In genomic region chr13:114017928-114018327, GRCm38 (mm10) we compare ENCODE assay signal across 22 mouse cellular contexts.
DNase-seq lines count a peak whose midpoint lies in the region; ATAC-seq lines count a peak whose summit lies in the region.
"Had no signal": no experiment of that assay in that cellular context is flagged by ENCODE, and none has a peak within 500 bp of the region (broad histone marks: within the 10 kb centered on the region; RNA-seq: fewer than 3 reads in every experiment).

No protein-coding gene starts in this region.

- no peaks in the 10 kb centered on the region for H3K4me1 ChIP-seq in embryonic facial prominence, embryonic 14.5 days (ENCODE audit: control insufficient read depth, insufficient read depth, low read length)
- H3K4me1 ChIP-seq in embryonic facial prominence, embryonic 10.5 days, result peaks cover 5% of the 10 kb centered on the region
- no peaks in the 10 kb centered on the region for H3K4me1 ChIP-seq in midbrain, embryonic 15.5 days
- H3K4me1 ChIP-seq in midbrain, embryonic 11.5 days (ENCODE audit: control insufficient read depth, insufficient read depth, low read length), result no peaks in the 10 kb centered on the region
- H3K4me1 ChIP-seq in forebrain, embryonic 14.5 days (ENCODE audit: control insufficient read depth, insufficient read depth, low read length), result peaks cover 2% of the 10 kb centered on the region; the same call in 1 of the 2 replicates
- H3K4me1 ChIP-seq: forebrain, embryonic 10.5 days; lung, embryonic 15.5 days; neural tube, embryonic 13.5 days had no signal

- H3K9me3 ChIP-seq in embryonic facial prominence, embryonic 14.5 days (ENCODE audit: control insufficient read depth, low read length), result no peaks in the 10 kb centered on the region
- H3K9me3 ChIP-seq in embryonic facial prominence, embryonic 10.5 days, result no peaks in the 10 kb centered on the region
- H3K9me3 ChIP-seq in midbrain, embryonic 15.5 days, result no peaks in the 10 kb centered on the region
- no peaks in the 10 kb centered on the region for H3K9me3 ChIP-seq in midbrain, embryonic 11.5 days (ENCODE audit: control insufficient read depth, low read length)
- H3K9me3 ChIP-seq in forebrain, embryonic 14.5 days (replicated peaks; ENCODE audit: control insufficient read depth, low read length), result no peaks in the 10 kb centered on the region
- H3K9me3 ChIP-seq: forebrain, embryonic 10.5 days; lung, embryonic 15.5 days; neural tube, embryonic 13.5 days had no signal

- no peak overlapping the region for H3K9ac ChIP-seq in embryonic facial prominence, embryonic 14.5 days (ENCODE audit: low read depth, low read length)
- no peak overlapping the region for H3K9ac ChIP-seq in midbrain, embryonic 15.5 days
- no peak overlapping the region for H3K9ac ChIP-seq in midbrain, embryonic 11.5 days (ENCODE audit: low read length)
- no peak overlapping the region for H3K9ac ChIP-seq in forebrain, embryonic 14.5 days (ENCODE audit: low read length)
- H3K9ac ChIP-seq: liver, embryonic 14.5 days; lung, embryonic 15.5 days; neural tube, embryonic 13.5 days had no signal

- no peak overlapping the region for H3K4me2 ChIP-seq in embryonic facial prominence, embryonic 14.5 days (ENCODE audit: low read depth, low read length)
- H3K4me2 ChIP-seq in midbrain, embryonic 15.5 days, result no peak overlapping the region
- H3K4me2 ChIP-seq in midbrain, embryonic 11.5 days, result no peak overlapping the region
- H3K4me2 ChIP-seq in forebrain, embryonic 14.5 days (ENCODE audit: low read length), result no peak overlapping the region
- H3K4me2 ChIP-seq: lung, embryonic 15.5 days; neural tube, embryonic 13.5 days had no signal

- H3K36me3 ChIP-seq in embryonic facial prominence, embryonic 14.5 days (ENCODE audit: control insufficient read depth, insufficient read depth, low read length), result no peaks in the 10 kb centered on the region
- no peaks in the 10 kb centered on the region for H3K36me3 ChIP-seq in embryonic facial prominence, embryonic 10.5 days (replicated peaks)
- H3K36me3 ChIP-seq in midbrain, embryonic 15.5 days (replicated peaks), result no peaks in the 10 kb centered on the region
- H3K36me3 ChIP-seq in midbrain, embryonic 11.5 days (ENCODE audit: control insufficient read depth, insufficient read depth, low read length), result no peaks in the 10 kb centered on the region
- no peaks in the 10 kb centered on the region for H3K36me3 ChIP-seq in forebrain, embryonic 14.5 days (ENCODE audit: control insufficient read depth, insufficient read depth, low read length)
- H3K36me3 ChIP-seq: forebrain, embryonic 10.5 days; lung, embryonic 15.5 days; neural tube, embryonic 13.5 days had no signal

- H3K4me3 ChIP-seq in embryonic facial prominence, embryonic 14.5 days (ENCODE audit: low read depth, low read length), result no peak overlapping the region
- H3K4me3 ChIP-seq in embryonic facial prominence, embryonic 10.5 days, result no peak overlapping the region
- no peak overlapping the region for H3K4me3 ChIP-seq in midbrain, embryonic 15.5 days
- H3K4me3 ChIP-seq in midbrain, embryonic 11.5 days (ENCODE audit: low read depth, low read length), result no peak overlapping the region
- H3K4me3 ChIP-seq in forebrain, embryonic 14.5 days (ENCODE audit: low read depth, low read length), result no peak overlapping the region
- H3K4me3 ChIP-seq: forebrain, embryonic 10.5 days; layer of hippocampus, adult 2 months; lung, embryonic 15.5 days; neural tube, embryonic 13.5 days had no signal

- no peaks in the 10 kb centered on the region for H3K27me3 ChIP-seq in embryonic facial prominence, embryonic 14.5 days (replicated peaks; ENCODE audit: control insufficient read depth, insufficient read depth, low read length)
- no peaks in the 10 kb centered on the region for H3K27me3 ChIP-seq in embryonic facial prominence, embryonic 10.5 days (replicated peaks; ENCODE audit: low read depth, poor library complexity, severe bottlenecking)
- H3K27me3 ChIP-seq in midbrain, embryonic 15.5 days (replicated peaks), result no peaks in the 10 kb centered on the region
- no peaks in the 10 kb centered on the region for H3K27me3 ChIP-seq in midbrain, embryonic 11.5 days (ENCODE audit: control insufficient read depth, insufficient read depth, low read length)
- no peaks in the 10 kb centered on the region for H3K27me3 ChIP-seq in forebrain, embryonic 14.5 days (replicated peaks; ENCODE audit: control insufficient read depth, insufficient read depth, low read length)
- H3K27me3 ChIP-seq: lung, embryonic 15.5 days; neural tube, embryonic 13.5 days had no signal

- intact Hi-C loops in heart, postnatal 10 days (cut with DNase I), result no loop called here

- H3K27ac ChIP-seq in embryonic facial prominence, embryonic 14.5 days (replicated peaks; ENCODE audit: low read depth, low read length), result no peak overlapping the region
- H3K27ac ChIP-seq in embryonic facial prominence, embryonic 10.5 days (replicated peaks), result no peak overlapping the region
- no peak overlapping the region for H3K27ac ChIP-seq in midbrain, embryonic 15.5 days
- H3K27ac ChIP-seq in midbrain, embryonic 11.5 days (ENCODE audit: low read depth, low read length), result no peak overlapping the region
- no peak overlapping the region for H3K27ac ChIP-seq in forebrain, embryonic 14.5 days (ENCODE audit: low read depth, low read length)
- H3K27ac ChIP-seq: forebrain, embryonic 10.5 days; layer of hippocampus, adult 2 months; liver, embryonic 14.5 days; lung, embryonic 15.5 days; neural tube, embryonic 13.5 days had no signal

- DNase-seq in embryonic facial prominence, embryonic 14.5 days (ENCODE audit: low spot score), result peak; percentile 21
- no peak for DNase-seq in embryonic facial prominence, embryonic 10.5 days (ENCODE audit: low spot score)
- no peak for DNase-seq in midbrain, embryonic 11.5 days (ENCODE audit: low spot score, missing footprints)
- peak; percentile 28 to 38 for DNase-seq in heart, postnatal 10 days
- DNase-seq in right cerebral cortex, postnatal 4 days, result no peak
- no peak for DNase-seq in thymus, postnatal 14 days
- no peak for DNase-seq in forebrain, embryonic 14.5 days (ENCODE audit: low spot score)
- DNase-seq: adrenal gland, adult 2 months; cerebellum, postnatal 10 days; embryo, embryonic 11 days; kidney, adult 2 months; kidney, postnatal 10 days; layer of hippocampus, postnatal 36 days; lung, postnatal 4 days; right cerebral cortex, adult 18-20 months; thymus, adult 18-20 months had no signal

- no peak for ATAC-seq in embryonic facial prominence, embryonic 14.5 days (ENCODE audit: low read depth)
- ATAC-seq in midbrain, embryonic 15.5 days (replicated peaks), result peak; percentile 20; the same call in 1 of the 2 replicates
- no peak for ATAC-seq in midbrain, embryonic 11.5 days (ENCODE audit: low FRiP score)
- ATAC-seq in forebrain, embryonic 14.5 days, result no peak

- WGBS in embryonic facial prominence, embryonic 14.5 days, result 49% methylated on average over 8 of the region's 8 CpGs
- 56% methylated on average over 8 of the region's 8 CpGs for WGBS in embryonic facial prominence, embryonic 10.5 days
- WGBS in midbrain, embryonic 15.5 days, result 78% methylated on average over 8 of the region's 8 CpGs
- WGBS in midbrain, embryonic 11.5 days, result 87% methylated on average over 8 of the region's 8 CpGs
- WGBS in forebrain, embryonic 14.5 days, result 87% methylated on average over 8 of the region's 8 CpGs

Comparison
In these comparisons a context has a peak if more than half of its experiments do, and no peak if none do; other contexts are left out.
1. DNase-seq: peak in embryonic facial prominence, embryonic 14.5 days (single experiment) and heart, postnatal 10 days (2 of 2); none in embryonic facial prominence, embryonic 10.5 days (single experiment), midbrain, embryonic 11.5 days (single experiment), right cerebral cortex, postnatal 4 days (single experiment), thymus, postnatal 14 days (single experiment) and forebrain, embryonic 14.5 days (single experiment).